Mouse (Mus musculus) heart, adult 2 months (tissue): ENCODE measurements at regions not wholly inside any gene's neighbourhood (a gene's known extent, or its start where the extent isn't known, plus 50 kb on each side); places are given as distances from the start of the nearest gene placed in this dataset.

Experiments used
- CTCF ChIP-seq: fragments of 200-600 bp; IDR thresholded peaks from 2 replicates; pipeline ENCODE4 v1.8.1; 2022; ENCODE audit warnings: antibody characterized with exemption, mild to moderate bottlenecking, moderate library complexity
- EP300 ChIP-seq: fragments of 200-500 bp; IDR thresholded peaks from 2 replicates; pipeline ENCODE4 v1.6.1; 2011; ENCODE audit warnings: low read depth, low read length, control low read depth; ENCODE audit not compliant: insufficient read depth
- POLR2A ChIP-seq: fragments of 200-500 bp; IDR thresholded peaks from 2 replicates; pipeline ENCODE4 v1.6.1; 2011; ENCODE audit warnings: mild to moderate bottlenecking, low read depth, low read length, control low read depth; ENCODE audit not compliant: insufficient read depth

DNA sequence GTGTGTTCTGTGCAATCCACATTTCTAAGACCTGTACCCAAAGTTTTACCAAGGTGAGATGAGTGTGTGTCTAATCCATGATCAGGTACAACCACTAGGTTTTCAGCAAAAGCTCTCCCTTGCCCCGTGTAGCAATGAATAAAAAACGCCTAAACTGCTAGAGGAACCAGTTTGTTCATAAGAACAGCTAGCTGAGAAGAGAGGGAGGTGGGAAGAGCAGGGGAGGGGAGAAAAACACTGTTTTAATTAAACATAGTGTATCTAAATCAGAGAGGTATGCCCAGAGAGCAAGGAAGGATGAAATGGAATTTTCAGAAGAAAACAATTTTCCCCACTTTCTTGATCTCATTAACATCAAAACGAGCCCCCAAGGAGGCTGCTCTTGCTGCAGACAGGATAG lies 368.5 kb upstream of the Zfp703 start:
- TF ChIP-seq EP300 (no peak), CTCF (no peak), POLR2A (no peak)
